Mouse (Mus musculus) gastrocnemius, postnatal 4 days (tissue): ENCODE measurements around the gene Bmpr1b. TPM values are rescaled to one million over a fixed set of nuclear protein-coding genes. Genes with fewer than 3 reads are reported as not detected.
A peak's percentile ranks its signal among the peaks of the same experiment; 100 is the strongest.

ENCODE experiments used
- DNase-seq, 2 experiments: peaks; one replicate each; pipeline ENCODE4 v3.0.0; 2021 to 2022; ENCODE audit warnings: low spot score in 2 of 2, mixed read lengths in 2 of 2
- total RNA-seq, 2 experiments: library from RNA; stranded (reverse); gene quantifications; 2 replicates each; pipeline ENCODE4 v1.2.3; 2021

The Bmpr1b gene
- total RNA-seq, 2 experiments from 2014 or later, result 12.5 to 13.6 TPM

GRCm38 (mm10) chr3:142114190-142114589 lies 55.0 kb downstream of the Bmpr1b start:
- no peak for DNase-seq

DNA sequence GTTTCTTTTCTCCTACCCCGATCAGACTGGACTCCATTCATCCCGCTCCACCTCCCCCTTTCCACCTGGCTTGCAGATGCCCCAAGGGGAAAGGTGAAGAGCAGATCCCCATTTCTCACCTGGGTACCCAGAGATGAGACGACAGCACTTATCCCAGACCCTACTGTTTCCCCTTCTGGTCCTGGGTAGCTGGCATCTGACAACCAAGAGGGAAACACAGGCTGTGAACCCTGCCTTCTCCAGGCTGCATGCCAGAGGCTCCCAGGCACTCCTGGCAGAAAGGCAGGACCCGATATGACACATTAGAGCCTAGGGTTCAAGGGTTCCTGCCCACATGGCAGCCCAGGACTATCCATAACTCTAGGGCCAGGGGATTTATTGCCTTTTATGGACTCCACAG lies 56.0 kb downstream of the Bmpr1b start:
- DNase-seq, result no peak

DNA sequence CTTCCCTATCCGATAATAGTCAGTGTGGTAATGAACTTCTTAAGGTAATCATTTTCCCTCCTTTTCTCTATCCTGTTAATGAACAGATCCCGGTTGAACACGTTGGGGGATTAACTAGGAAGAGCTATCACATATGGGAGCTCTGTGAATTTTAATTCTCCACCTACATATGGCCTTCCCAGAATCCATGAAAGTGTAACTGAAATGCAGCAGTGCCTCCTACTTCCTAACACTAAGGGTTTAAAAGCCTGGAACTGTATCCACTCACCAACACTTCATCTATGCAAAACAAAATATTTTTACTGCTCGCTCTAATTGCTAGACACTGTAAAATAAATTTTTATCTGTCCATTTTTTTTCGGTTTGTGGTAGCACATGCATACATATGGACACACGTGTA lies 63.0 kb downstream of the Bmpr1b start:
- DNase-seq, result no peak

DNA sequence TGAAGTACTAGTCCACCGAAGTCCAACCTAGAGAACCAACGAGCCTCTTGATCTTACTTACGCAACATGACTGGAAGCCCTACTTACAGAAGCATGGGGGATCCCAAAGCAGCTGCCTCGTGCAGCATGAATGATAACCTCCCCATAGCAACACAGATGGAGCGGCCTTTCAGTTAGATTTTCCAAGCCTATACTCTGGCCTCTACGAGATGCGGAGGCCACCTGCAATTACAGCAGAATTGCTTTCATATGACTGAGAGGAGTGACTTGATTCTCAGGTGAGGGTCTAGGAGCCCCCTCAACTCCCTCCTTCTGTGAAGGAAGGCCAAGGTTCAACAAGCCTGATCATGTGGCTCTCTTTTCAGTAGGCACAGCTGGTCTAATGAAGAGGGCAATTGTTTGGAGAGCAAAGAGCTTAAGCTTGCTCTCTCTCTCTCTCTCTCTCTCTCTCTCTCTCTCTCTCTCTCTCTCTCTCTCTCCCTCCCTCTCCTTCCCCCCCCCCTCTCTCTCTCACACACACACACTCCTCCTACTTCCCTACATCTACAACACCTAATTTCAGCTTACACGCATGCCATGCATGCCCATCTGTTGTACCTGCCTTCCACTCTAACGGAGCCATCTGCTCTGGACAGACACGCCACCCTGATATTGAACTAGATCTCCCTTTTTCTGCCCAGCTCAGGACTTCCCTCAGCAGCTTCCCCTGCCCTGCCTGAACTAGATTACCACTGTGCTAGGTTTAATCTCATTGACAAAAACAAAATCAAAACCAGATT lies 65.0 kb downstream of the Bmpr1b start:
- no peak for DNase-seq

GRCm38 (mm10) chr3:142103622-142104021 lies 65.6 kb downstream of the Bmpr1b start:
- no peak for DNase-seq

GRCm38 (mm10) chr3:142099151-142099550 lies 70.1 kb downstream of the Bmpr1b start:
- no peak for DNase-seq

GRCm38 (mm10) chr3:142094049-142094448 lies 75.2 kb downstream of the Bmpr1b start:
- no peak for DNase-seq

DNA sequence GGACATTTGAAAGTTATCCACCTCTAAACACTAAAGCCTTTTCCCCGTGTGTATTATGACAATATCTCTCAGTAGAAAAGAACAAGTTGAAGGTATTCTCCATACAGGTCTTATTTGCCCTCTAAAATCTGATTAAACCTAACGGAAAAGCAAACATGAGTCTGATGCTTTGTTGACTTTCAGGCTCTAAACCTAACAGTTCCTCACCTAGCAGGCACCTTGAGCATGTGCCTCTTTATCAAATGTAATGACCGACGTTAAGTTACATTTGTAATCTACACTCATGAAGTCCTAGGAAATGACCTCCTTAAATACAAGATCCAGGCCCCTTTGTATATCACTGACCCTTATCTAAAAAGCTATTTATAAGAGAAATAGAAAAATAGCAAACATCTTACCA lies 79.5 kb downstream of the Bmpr1b start:
- no peak for DNase-seq

GRCm38 (mm10) chr3:142085938-142086337 lies 83.3 kb downstream of the Bmpr1b start:
- no peak for DNase-seq

DNA sequence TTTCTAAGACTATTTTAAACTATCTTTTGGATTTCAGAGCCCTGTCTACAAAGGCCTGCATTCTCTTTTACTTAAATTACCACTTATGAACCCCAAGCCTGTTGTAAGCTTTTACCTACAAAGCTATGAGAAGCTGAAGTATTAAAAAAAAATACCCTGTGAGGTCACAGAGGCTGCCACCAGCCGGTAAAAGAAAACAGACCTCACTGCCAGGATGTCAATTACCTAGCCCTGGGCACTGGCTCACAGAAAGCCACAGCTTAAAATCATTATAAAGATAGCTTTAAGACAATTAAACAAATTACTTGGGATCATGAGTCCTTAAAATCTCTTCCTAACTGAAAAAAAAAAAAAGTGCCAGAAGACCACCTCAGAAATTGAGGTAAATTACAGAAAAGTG lies 85.1 kb downstream of the Bmpr1b start:
- DNase-seq, result no peak

DNA sequence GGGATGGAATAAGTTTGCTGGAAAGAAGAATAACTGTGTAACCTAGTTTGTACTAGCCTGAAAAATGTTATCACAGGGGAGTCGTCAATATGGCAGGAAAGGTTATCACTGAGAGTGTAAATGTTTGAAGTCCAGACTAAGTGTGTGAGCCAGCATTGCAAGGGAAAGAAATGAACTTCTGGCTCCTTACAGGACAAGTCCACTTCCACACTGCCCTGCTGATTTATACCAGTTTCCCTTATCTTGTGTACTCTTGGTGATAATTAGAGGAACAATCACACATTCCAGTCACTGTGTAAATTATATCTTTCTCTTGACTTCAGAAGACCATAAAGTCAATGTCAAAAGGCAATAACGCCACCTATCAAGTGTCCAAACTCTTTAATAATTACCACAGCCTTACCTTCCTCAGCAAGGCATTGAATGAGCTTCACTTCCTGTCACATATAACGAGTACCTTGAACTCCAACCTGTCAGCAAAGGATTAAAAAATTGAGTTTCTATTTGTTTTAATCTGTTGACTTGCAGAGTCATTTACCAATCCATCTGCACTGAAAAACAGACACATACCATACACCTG lies 91.4 kb downstream of the Bmpr1b start:
- no peak for DNase-seq

DNA sequence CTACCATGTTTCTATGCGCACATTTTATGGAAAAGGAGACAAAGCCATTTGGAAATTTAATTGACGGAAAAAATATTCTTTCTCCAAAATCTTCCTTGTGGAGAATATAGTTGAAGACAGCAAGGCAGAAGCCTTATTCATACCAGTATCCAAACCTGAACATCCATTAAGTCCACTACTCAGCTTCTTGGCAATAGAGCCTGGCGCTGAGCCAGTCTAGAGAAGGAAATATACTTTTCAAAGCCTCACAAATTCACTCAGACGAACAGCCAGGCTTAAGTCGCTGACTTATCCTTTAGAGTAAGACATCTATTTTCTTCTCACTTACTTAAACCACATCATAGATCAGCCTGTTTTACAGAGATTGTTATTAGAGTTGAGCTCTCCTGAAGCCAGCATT lies 97.6 kb downstream of the Bmpr1b start:
- DNase-seq, result no peak

DNA sequence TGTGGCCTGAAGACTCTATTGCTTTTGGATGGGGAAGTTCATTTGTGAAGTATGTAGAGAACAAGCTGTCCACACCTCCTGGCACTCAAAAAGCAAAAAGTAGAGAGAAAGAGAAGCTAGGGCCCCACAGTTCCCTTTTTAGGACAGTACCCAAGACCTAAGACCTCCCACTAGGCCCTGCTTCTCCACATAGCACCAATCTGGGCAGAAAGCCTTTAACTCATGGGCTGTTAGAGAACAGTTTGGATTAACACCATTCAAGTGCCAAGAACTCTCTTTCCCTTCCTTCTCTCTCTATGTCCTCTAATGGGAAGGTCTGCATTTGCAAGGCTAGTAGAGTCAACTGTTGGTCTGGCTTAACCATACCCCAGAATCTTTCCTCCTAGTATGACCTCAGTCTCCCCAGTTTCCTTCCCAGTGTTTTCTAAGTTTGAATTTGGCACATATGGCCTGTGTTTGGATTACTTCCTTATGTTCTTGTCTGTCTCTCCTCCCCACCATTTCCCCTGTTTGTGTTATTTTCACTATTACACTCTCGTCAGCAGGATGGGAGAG lies 102.4 kb downstream of the Bmpr1b start:
- no peak for DNase-seq

- DNase-seq, result no peak
Measured at GRCm38 (mm10) chr3:142065111-142065510, 104.1 kb downstream of the Bmpr1b start.

DNA sequence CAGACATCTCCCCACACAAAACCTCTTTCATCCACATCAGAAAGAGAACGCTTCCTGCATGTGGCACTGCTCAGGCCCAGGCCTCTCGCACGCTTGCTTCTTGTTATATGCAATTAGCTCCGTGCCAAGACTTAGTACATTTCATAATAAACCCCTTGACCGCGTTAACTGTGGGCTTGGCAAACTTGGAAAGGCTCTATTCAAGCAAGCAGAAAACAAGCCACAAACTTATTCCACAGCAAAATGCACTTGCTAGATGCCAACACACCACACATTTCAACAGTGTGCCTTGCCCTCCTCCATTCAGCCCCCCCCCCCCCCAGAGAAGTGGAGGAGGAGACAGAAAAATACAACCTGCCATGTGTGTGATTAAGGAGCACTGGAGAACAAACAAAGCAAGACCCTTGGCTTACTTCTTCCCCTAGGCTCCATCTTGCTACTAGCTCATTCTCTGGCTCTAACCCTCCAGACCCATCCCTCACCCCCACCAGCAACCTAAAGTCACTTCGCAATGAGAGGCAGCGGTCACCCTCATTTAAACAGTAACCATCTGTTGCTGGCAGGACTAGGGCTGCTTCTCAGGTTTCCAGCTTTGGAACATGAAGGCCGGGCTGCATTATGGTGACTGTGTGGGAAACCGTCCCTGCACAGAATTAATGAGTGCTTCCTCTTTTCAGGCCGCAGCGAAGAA lies 105.5 kb downstream of the Bmpr1b start:
- peak in 1 of 2 experiments; percentile 32 for DNase-seq

- no peak for DNase-seq
Measured at GRCm38 (mm10) chr3:142061267-142061666, 108.0 kb downstream of the Bmpr1b start.

- DNase-seq, result no peak
Measured at GRCm38 (mm10) chr3:142059890-142060289, 109.3 kb downstream of the Bmpr1b start.

GRCm38 (mm10) chr3:142050681-142051080 lies 118.5 kb downstream of the Bmpr1b start:
- no peak for DNase-seq

- DNase-seq, result no peak
Measured at GRCm38 (mm10) chr3:142049610-142050009, 119.6 kb downstream of the Bmpr1b start.

DNA sequence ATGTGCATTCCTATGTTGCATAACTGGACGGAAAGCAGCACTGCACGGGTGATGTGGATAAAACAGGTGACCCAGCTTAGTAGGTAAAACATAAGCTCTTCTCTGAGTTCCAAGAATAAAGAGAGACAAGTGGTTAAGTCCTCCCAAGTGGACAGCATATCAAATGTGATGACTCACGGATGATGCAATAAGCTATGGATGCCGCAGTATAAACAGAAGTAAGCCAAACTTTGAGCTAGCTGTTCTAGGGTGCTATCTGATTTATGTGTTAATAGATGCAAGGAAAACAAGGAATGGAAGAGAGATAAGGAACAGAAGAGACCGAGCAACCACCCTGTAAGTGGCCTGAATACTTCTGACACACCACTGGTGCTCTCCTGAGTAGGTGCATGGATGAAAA lies 120.1 kb downstream of the Bmpr1b start:
- no peak for DNase-seq

- no peak for DNase-seq
Measured at GRCm38 (mm10) chr3:142048493-142048892, 120.7 kb downstream of the Bmpr1b start.

DNA sequence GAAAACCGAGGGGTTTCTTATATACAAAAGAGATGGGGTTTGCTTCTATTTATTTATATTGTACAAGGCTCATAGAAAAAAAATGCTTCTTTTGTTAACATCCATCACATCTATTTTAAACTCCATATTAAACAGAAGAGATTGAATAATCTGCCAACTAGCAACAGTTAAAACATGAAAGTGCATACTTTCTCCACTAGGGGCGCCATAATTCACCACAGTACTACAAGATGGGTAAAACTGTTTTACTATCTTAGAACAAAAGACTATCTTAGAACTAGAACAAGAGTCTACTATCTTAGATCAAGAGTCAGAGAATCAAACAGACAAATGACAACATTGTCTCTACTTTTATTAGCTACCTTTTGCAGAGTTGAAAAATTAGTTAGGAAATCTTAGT lies 125.8 kb downstream of the Bmpr1b start:
- DNase-seq, result no peak
